Mouse (Mus musculus): Measurements from ENCODE around the gene Srpk2. TPM values are rescaled to one million over a fixed set of nuclear protein-coding genes. Genes with fewer than 3 reads are reported as not detected.
A peak's percentile ranks its signal among the peaks of the same experiment; 100 is the strongest.

The Srpk2 gene
- polyA plus RNA-seq, 1 experiment from 2014 or later: 46.4 TPM

GRCm38 (mm10) chr5:23615586-23616269 is 68.7 kb downstream of the Srpk2 start:
- no peaks in the 10 kb centered on the region for H3K36me3 ChIP-seq (ENCODE audit: control insufficient read depth, insufficient read depth, low read length)
- peak overlapping the region; percentile 77 for H3K27ac ChIP-seq (ENCODE audit: low read depth, low read length)
- no peak for ATAC-seq (replicated peaks; ENCODE audit: insufficient number of reproducible peaks, low FRiP score, low TSS enrichment)
- peak overlapping the region; percentile 51 for H3K4me3 ChIP-seq (ENCODE audit: low read depth, low read length)
- peak overlapping the region; percentile 72 for H3K4me2 ChIP-seq
- no peaks in the 10 kb centered on the region for H3K27me3 ChIP-seq (ENCODE audit: control insufficient read depth, insufficient read depth, low read length)
- 38% methylated on average over 5 of the region's 5 CpGs for WGBS (ENCODE audit: insufficient replicate concordance)
- H3K4me1 ChIP-seq (ENCODE audit: control insufficient read depth, insufficient read depth, low read length): peaks cover 5% of the 10 kb centered on the region; the same call in 1 of the 2 replicates
- peak overlapping the region; percentile 70 for H3K9ac ChIP-seq (ENCODE audit: low read depth, low read length)
- no peaks in the 10 kb centered on the region for H3K9me3 ChIP-seq (replicated peaks; ENCODE audit: control insufficient read depth, low read length)

DNA sequence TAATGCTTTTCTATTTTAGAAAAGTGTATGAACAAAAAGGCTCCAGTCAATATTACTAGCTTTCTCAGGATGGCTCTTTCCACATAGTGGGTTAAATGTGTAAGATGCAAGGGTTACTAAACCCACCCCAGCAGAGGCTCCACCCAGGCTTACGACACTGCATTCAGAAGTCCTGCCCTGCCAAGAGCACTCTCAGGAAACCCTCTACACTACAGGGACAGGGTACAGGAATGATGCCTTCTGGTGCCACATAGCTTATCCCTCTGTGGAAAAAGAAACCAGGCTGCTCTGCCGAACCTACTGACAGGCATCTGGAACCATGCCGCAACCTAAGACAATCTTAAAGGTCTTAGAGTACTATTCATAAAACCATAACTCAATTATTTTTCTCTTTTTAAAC is 71.6 kb downstream of the Srpk2 start:
- no peak for ATAC-seq (replicated peaks; ENCODE audit: insufficient number of reproducible peaks, low FRiP score, low TSS enrichment)
- Histone ChIP-seq H3K27ac (ENCODE audit: low read depth, low read length) (no peak overlapping the region), H3K27me3 (ENCODE audit: control insufficient read depth, insufficient read depth, low read length) (no peaks in the 10 kb centered on the region), H3K4me3 (ENCODE audit: low read depth, low read length) (no peak overlapping the region), H3K9me3 (replicated peaks; ENCODE audit: control insufficient read depth, low read length) (no peaks in the 10 kb centered on the region), H3K4me2 (no peak overlapping the region), H3K36me3 (ENCODE audit: control insufficient read depth, insufficient read depth, low read length) (no peaks in the 10 kb centered on the region), H3K9ac (ENCODE audit: low read depth, low read length) (no peak overlapping the region), H3K4me1 (ENCODE audit: control insufficient read depth, insufficient read depth, low read length) (peaks cover 10% of the 10 kb centered on the region; the same call in 1 of the 2 replicates)
- 79% methylated on average over 3 of the region's 3 CpGs for WGBS (ENCODE audit: insufficient replicate concordance)

- no peak for ATAC-seq (replicated peaks; ENCODE audit: insufficient number of reproducible peaks, low FRiP score, low TSS enrichment)
- H3K9ac ChIP-seq (ENCODE audit: low read depth, low read length): no peak overlapping the region
- no peaks in the 10 kb centered on the region for H3K9me3 ChIP-seq (replicated peaks; ENCODE audit: control insufficient read depth, low read length)
- 75% methylated on average over 7 of the region's 7 CpGs for WGBS (ENCODE audit: insufficient replicate concordance)
- no peak overlapping the region for H3K4me2 ChIP-seq
- no peak overlapping the region for H3K27ac ChIP-seq (ENCODE audit: low read depth, low read length)
- H3K4me1 ChIP-seq (ENCODE audit: control insufficient read depth, insufficient read depth, low read length): peaks cover 5% of the 10 kb centered on the region; the same call in 1 of the 2 replicates
- H3K27me3 ChIP-seq (ENCODE audit: control insufficient read depth, insufficient read depth, low read length): no peaks in the 10 kb centered on the region
- H3K4me3 ChIP-seq (ENCODE audit: low read depth, low read length): no peak overlapping the region
- no peaks in the 10 kb centered on the region for H3K36me3 ChIP-seq (ENCODE audit: control insufficient read depth, insufficient read depth, low read length)
Observed at GRCm38 (mm10) chr5:23604036-23604705, 80.2 kb downstream of the Srpk2 start.

GRCm38 (mm10) chr5:23599750-23600537 is 84.5 kb downstream of the Srpk2 start:
- WGBS (ENCODE audit: insufficient replicate concordance): 74% methylated on average over 5 of the region's 5 CpGs
- Histone ChIP-seq H3K9me3 (replicated peaks; ENCODE audit: control insufficient read depth, low read length) (no peaks in the 10 kb centered on the region), H3K36me3 (ENCODE audit: control insufficient read depth, insufficient read depth, low read length) (no peaks in the 10 kb centered on the region), H3K4me2 (no peak overlapping the region), H3K4me3 (ENCODE audit: low read depth, low read length) (no peak overlapping the region), H3K9ac (ENCODE audit: low read depth, low read length) (no peak overlapping the region), H3K27me3 (ENCODE audit: control insufficient read depth, insufficient read depth, low read length) (no peaks in the 10 kb centered on the region), H3K27ac (ENCODE audit: low read depth, low read length) (no peak overlapping the region), H3K4me1 (ENCODE audit: control insufficient read depth, insufficient read depth, low read length) (peaks cover 13% of the 10 kb centered on the region)
- ATAC-seq (replicated peaks; ENCODE audit: insufficient number of reproducible peaks, low FRiP score, low TSS enrichment): no peak

GRCm38 (mm10) chr5:23599171-23599570 is 85.2 kb downstream of the Srpk2 start:
- Histone ChIP-seq H3K4me1 (ENCODE audit: control insufficient read depth, insufficient read depth, low read length) (peaks cover 13% of the 10 kb centered on the region), H3K27ac (ENCODE audit: low read depth, low read length) (0 out of 2 replicates have a peak overlapping the region, but pooled peaks have one; percentile 22), H3K4me2 (no peak overlapping the region), H3K9ac (ENCODE audit: low read depth, low read length) (no peak overlapping the region), H3K4me3 (ENCODE audit: low read depth, low read length) (no peak overlapping the region), H3K27me3 (ENCODE audit: control insufficient read depth, insufficient read depth, low read length) (no peaks in the 10 kb centered on the region), H3K9me3 (replicated peaks; ENCODE audit: control insufficient read depth, low read length) (no peaks in the 10 kb centered on the region), H3K36me3 (ENCODE audit: control insufficient read depth, insufficient read depth, low read length) (no peaks in the 10 kb centered on the region)
- ATAC-seq (replicated peaks; ENCODE audit: insufficient number of reproducible peaks, low FRiP score, low TSS enrichment): no peak
- WGBS (ENCODE audit: insufficient replicate concordance): 77% methylated on average over 3 of the region's 3 CpGs

GRCm38 (mm10) chr5:23598491-23598890 is 85.9 kb downstream of the Srpk2 start:
- no peaks in the 10 kb centered on the region for H3K36me3 ChIP-seq (ENCODE audit: control insufficient read depth, insufficient read depth, low read length)
- no peak for ATAC-seq (replicated peaks; ENCODE audit: insufficient number of reproducible peaks, low FRiP score, low TSS enrichment)
- H3K9ac ChIP-seq (ENCODE audit: low read depth, low read length): no peak overlapping the region
- H3K27me3 ChIP-seq (ENCODE audit: control insufficient read depth, insufficient read depth, low read length): no peaks in the 10 kb centered on the region
- no peak overlapping the region for H3K4me3 ChIP-seq (ENCODE audit: low read depth, low read length)
- 59% methylated on average over 12 of the region's 12 CpGs for WGBS (ENCODE audit: insufficient replicate concordance)
- peak overlapping the region; percentile 42 for H3K27ac ChIP-seq (ENCODE audit: low read depth, low read length)
- no peaks in the 10 kb centered on the region for H3K9me3 ChIP-seq (replicated peaks; ENCODE audit: control insufficient read depth, low read length)
- H3K4me1 ChIP-seq (ENCODE audit: control insufficient read depth, insufficient read depth, low read length): peaks cover 13% of the 10 kb centered on the region
- no peak overlapping the region for H3K4me2 ChIP-seq

DNA sequence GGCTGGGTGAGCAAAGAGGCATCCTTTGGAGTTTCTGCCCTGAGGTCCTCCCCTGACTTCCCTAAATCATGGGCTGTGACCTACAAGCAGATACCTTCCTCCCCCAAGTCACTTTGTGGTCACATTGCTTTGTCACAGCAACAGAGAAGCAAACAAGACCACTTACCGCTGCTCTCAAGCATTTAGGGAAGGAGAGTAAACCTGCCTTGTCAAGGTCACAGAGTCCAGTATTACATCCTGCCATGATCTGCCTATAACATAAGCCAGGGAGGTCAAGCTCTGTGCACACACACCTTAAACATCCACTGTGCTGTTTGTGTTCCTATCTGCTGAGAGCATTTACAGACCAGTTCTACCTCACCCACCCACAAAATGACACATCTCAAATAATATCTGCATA is 86.4 kb downstream of the Srpk2 start:
- H3K9ac ChIP-seq (ENCODE audit: low read depth, low read length): no peak overlapping the region
- H3K27ac ChIP-seq (ENCODE audit: low read depth, low read length): peak overlapping the region; percentile 42
- no peak overlapping the region for H3K4me2 ChIP-seq
- H3K36me3 ChIP-seq (ENCODE audit: control insufficient read depth, insufficient read depth, low read length): no peaks in the 10 kb centered on the region
- H3K4me1 ChIP-seq (ENCODE audit: control insufficient read depth, insufficient read depth, low read length): peaks cover 13% of the 10 kb centered on the region
- no peak for ATAC-seq (replicated peaks; ENCODE audit: insufficient number of reproducible peaks, low FRiP score, low TSS enrichment)
- H3K9me3 ChIP-seq (replicated peaks; ENCODE audit: control insufficient read depth, low read length): no peaks in the 10 kb centered on the region
- 41% methylated on average over 1 of the region's 1 CpGs for WGBS (ENCODE audit: insufficient replicate concordance)
- no peak overlapping the region for H3K4me3 ChIP-seq (ENCODE audit: low read depth, low read length)
- H3K27me3 ChIP-seq (ENCODE audit: control insufficient read depth, insufficient read depth, low read length): no peaks in the 10 kb centered on the region

DNA sequence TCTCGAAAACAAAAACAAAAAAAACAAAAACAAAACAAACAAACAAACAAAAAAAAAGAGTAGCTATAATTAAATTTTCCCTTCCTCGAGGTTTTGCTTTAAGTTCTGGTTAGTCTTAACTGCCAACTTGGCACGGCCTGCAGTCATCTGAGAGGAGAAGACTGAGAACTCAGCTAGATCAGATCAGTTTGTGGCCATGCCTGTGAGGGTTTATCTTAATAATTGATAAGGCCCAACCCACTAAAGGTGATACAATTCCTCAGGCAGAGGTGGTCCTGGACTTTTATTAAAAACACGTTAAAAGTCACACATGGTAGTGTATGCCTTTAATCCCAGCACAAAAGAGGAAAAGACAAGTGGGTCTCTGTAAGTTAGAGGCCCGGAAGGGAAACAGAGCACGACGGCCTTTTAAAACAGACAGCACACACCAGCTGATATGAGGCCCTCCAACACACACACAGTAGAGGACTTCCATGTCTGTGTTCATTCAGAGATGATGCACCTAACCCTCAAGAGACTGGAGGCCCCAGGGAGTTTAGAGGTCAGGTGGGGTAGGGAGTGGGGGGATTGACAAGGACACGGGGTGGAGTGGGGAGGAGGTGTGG is 87.1 kb downstream of the Srpk2 start:
- Histone ChIP-seq H3K4me1 (ENCODE audit: control insufficient read depth, insufficient read depth, low read length) (peaks cover 13% of the 10 kb centered on the region), H3K36me3 (ENCODE audit: control insufficient read depth, insufficient read depth, low read length) (no peaks in the 10 kb centered on the region), H3K9me3 (replicated peaks; ENCODE audit: control insufficient read depth, low read length) (no peaks in the 10 kb centered on the region), H3K27me3 (ENCODE audit: control insufficient read depth, insufficient read depth, low read length) (no peaks in the 10 kb centered on the region), H3K27ac (ENCODE audit: low read depth, low read length) (no peak overlapping the region; the same call in 1 of the 2 replicates), H3K4me2 (no peak overlapping the region; the same call in 1 of the 2 replicates), H3K4me3 (ENCODE audit: low read depth, low read length) (no peak overlapping the region), H3K9ac (ENCODE audit: low read depth, low read length) (no peak overlapping the region)
- WGBS (ENCODE audit: insufficient replicate concordance): 52% methylated on average over 8 of the region's 8 CpGs
- no peak for ATAC-seq (replicated peaks; ENCODE audit: insufficient number of reproducible peaks, low FRiP score, low TSS enrichment)
